Mouse (Mus musculus) layer of hippocampus, postnatal 14 days (tissue): ENCODE data around the gene Cdkl3. TPM values are rescaled to one million over a fixed set of nuclear protein-coding genes. Genes with fewer than 3 reads are reported as not detected.
"Not testable (repeated sequence)": the region's sequence is repeated elsewhere in the genome, so short reads cannot be mapped to it uniquely, and the experiment has no call there.

ENCODE experiments used
- DNase-seq, 2 experiments: peaks; one replicate each; pipeline ENCODE4 v3.0.0; 2021 to 2022; ENCODE audit warnings: low spot score in 2 of 2, mixed read lengths in 1 of 2
- microRNA-seq, 2 experiments: library from miRNA; unstranded; fragments of <30 nt; microRNA quantifications; one replicate each; pipeline ENCODE4 v1.2.0; 2021
- total RNA-seq, 2 experiments: library from RNA; stranded (reverse); gene quantifications; 2 replicates each; pipeline ENCODE4 v1.2.3; 2021

The Cdkl3 gene
- total RNA-seq, 2 experiments from 2014 or later = 20.4 to 20.8 TPM

DNA sequence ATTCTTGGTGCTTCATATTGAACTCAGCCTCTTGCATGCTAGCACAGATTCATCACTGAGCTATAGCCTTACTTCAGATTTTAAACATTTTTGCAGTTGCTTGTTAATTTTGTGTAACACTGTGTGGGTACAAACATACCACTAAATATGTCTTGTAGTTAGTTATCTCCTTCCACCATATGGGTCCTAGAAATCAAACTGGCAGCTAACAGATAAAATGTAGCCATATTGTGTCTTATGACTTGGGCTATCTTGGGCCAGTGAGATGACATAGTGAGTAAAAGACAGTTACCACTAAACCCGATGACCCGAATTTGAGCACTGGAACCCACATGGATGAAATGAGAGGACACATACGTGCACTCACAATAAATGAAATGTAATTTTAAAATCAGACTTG is 111.5 kb downstream of the Cdkl3 start:
- no peak for DNase-seq

DNA sequence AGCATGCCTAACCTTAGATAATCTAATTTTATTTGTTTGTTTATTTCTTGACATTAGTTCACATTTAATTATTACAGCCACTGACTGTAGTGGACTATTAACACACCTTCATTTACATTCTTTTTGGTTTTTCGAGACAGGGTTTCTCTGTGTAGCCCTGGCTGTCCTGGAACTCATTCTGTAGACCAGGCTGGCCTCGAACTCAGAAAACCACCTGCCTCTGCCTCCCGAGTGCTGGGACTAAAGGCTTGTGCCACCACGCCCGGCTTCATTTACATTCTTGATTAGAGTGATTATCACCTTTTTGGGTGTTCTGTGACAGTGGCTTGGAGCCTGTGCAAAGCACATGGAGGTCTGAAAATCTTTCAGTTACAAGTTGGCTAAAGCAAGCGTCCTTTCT is 112.1 kb downstream of the Cdkl3 start:
- DNase-seq = not testable (repeated sequence)

DNA sequence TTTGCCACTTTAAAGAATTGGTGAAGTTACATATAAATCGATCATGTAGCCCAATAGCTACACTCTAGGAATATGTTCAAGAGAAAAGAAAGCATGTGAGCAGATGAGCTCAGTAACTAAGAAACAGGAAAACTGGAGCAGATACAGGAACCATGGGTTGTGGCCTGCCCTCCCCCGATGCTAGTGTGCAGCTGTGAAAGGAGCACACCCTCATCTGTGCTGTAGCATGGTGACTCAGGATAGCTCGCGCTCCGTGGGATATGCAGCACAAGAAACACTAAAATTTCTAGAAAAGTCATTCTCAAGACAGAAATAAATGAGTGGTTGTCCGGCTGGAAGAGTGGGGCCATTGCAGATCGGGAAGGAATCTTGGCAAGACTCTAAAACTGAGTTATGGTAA is 113.1 kb downstream of the Cdkl3 start:
- no peak for DNase-seq

DNA sequence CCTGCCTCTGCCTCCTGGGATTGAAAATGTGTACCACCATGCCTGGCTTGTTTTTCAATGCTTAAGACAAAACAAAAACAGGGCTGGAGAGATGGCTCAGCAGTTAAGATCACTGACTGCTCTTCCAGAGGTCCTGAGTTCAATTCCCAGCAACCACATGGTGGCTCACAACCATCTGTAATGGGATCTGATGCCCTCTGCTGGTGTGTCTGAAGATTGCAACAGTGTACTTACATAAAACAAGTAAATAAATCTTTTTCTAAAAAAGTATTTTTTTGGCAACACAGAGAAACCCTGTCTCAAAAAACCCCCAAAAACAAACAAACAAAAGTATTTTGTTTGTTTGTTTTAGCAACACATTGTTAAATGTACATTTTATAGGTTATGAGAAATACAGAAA is 116.4 kb downstream of the Cdkl3 start:
- DNase-seq = not testable (repeated sequence)

DNA sequence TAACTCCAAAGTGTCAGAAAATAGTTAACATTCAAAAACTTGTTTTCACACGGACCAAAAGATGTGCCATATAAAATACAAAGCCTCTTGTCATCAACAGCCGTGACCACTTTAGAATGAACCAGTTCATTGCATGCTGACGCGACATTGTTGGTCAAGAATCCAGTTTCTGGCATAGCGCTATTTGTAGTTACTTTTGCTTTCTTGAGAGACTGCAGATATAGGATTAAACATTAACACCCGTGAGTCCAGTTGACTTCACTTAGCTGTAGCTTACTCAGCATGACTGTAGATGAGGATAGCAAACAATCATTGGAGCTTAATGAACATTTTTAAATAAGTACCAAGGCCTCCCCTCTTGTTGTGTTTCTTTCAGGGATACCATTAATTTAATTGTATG is 118.0 kb downstream of the Cdkl3 start:
- DNase-seq = no peak

DNA sequence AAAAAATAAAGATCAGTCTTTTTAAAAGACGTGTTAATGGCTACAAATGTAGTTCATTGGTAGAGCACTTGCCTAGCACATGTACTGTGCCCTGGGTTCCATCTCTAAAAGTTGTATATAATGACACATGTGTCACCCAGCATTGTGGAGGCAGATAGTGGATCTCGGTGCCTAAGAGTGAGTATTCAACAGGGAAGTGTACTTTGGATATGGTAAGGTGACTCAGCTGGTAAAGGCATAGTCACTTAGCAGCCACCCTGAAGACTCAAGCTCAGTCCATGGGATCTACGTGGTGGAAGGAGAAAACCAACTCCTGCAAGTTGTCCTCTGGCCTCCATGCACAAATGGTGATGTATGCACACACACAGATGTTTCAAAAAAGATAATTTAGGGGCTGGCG is 120.4 kb downstream of the Cdkl3 start:
- no peak for DNase-seq

DNA sequence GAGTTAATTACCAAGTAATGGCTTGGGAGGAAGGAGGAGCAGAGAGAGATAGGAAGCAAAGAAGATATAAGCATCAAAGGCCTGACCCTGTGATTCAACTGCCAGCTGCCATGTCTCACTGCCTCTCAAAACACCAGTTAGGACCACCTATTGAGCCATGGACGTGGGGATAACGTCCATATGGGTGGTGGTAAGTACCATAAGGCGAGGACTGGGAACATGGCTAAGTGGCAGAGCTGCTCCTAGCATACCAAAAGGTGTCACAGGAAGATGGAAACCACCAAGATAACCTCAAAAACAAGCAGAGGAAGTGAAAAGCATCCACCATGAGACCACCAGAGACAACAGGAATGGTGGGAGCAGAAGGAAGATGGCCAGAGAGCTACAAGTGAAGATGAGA is 123.1 kb downstream of the Cdkl3 start:
- DNase-seq = no peak

DNA sequence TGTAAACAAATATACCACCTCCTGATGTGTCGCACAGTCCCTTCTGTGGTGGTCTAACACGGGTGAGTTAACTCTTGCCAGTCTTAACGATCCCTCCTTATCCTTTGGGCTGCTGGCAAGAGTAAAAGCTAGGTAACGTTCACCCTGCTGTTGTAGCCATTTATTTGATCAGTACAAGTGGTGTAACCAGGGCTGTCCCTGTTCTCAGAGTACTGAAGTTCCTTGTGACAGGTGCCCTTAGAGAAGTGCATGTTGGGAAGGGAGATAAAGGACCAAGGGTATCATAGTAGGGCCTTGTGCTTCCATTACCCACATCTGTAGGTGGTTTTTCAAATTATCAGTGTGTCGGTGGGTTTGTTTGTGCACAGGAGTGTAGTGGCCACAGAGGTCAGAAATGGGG is 123.7 kb downstream of the Cdkl3 start:
- no peak for DNase-seq

DNA sequence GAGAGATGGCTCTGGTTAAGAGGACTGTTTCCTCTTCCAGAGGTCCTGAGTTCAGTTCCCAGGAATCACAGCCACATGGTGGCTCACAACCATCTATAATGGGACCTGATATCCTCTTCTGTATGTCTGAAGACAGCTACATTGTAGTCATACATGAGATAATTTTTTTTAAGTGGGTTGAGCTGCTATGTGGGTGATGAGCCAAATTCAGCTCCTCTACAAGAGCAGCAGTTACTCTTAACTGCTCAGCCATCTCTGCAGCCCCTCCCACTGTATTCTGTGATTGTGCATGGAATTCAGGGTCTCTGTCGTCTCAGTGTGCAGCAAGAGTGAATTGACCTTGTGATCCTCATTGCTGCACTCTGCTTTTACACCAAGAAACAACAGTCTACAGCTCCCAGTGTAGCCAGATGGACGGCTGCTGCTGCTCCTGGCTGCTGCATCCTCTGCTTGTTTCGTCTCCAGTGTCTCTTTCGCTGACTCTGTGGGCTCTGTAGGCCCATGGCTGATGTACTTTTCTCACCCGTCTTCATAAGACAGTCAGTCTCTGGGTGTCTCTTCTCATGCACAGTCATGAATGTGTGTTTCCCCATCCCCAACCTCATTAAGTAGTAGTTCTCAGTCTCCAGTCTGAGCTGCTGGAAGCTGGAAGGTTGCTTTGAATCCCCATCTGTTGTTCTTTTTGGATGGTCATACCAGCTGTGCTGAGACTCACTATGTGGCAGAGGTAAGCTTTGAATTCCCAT is 124.5 kb downstream of the Cdkl3 start:
- peak in 1 of 2 experiments; percentile 42 for DNase-seq

DNA sequence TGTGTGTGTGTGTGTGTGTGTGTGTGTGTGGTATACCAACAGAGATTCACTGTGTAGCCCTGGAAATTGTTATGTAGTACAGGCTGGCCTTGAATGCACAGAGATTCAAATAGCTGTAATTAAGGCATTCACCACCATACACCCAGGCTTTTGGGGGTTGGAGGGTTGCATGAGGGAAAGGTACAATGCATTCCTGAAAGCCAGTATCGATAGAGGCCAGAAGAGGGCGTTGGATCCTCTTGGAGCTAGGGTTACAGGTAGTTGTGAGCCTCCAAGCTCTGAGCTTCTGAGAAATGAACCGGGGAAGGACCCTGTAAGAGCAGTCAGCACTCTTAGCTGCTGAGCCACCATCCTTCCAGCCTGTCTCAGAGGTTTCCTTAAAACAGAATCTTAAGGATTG is 125.2 kb downstream of the Cdkl3 start:
- DNase-seq = no peak

DNA sequence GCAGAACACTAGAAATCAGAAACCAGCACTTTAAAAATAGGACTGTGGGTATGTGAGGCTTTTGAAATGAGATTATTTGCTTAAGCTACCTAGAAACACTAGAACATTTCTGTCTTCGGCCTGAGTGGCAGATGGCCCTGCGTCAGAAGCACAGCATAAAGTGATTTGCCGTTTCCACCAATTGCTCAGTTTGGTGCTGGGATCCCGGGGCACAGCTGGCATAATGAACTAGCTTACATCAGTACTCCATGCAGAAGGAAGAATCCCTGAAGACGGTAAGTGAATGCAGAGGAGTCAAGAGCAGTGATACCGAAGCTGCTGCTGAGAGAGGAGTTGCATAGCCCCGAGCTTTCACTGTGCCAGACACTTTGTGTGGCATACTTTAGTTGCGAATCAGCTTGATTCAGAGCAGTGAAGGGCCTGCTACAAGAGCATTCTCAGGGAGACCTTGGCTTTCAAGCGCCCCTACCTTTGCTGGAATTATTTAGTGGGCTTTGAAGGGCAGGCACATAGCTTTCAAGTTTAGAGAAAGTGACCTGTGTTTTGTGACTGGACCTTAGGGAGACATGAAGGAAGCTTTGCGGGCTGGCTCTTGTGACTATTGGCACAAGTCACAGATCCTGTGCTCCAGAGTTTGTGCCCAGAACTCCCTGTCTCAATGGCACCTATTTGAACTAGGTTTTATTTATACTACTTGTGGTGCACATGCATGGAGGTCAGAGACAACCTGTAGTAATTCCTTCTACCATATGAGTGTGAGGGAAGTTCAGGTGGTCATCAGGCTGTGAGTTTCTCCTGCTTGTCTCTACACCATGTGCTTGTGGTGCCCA is 125.8 kb downstream of the Cdkl3 start:
- peak; percentile 44 to 63 for DNase-seq

DNA sequence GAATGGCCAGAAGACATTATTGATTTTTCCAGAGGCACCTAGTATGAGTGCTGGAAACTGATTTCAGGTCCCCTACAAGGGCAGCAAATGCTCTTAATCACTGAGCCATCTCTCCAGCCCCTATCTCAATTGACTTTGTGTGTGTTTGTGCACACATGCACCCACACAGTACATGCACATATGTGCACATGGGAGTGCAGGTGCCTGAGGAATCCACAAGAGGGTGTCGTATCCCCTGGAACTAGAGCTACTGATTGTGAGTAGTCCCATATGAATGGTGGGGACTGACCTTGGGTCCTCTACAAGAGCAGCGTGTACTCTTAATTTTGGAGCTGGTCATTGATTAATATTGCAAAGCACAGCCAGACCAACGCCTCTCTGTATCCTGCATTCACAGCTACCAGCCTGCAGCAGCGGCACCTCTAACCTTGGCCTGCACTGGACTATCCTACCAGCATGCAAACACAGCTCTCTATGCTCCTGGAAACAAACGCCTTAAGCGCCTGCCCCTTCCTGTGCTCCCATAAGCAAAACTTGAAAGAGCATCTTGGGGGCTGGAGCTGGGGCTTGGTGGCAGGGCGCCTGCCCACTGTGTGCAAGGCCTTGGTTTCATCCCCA is 126.5 kb downstream of the Cdkl3 start:
- no peak for DNase-seq

Small RNAs within 50 kb of the gene (microRNA-seq; reads per million reads assigned to microRNA genes)
- gene Gm24157 (0 to 0.23 reads per million in 2 experiments), gene Mir3061 (19.5 to 20.6 reads per million in 2 experiments)

Other genes with a start within 250 kb of the Cdkl3 start
- gene Sec24a, start 240.6 kb upstream of the Cdkl3 start, total RNA-seq = 10 to 100 TPM; 23.1 to 23.7 TPM
- gene Sar1b, start 240.5 kb upstream of the Cdkl3 start, total RNA-seq = 10 to 100 TPM; 71.8 to 74.5 TPM
- 10 to 100 TPM; 14.5 to 15.0 TPM for gene Jade2, start 146.6 kb upstream of the Cdkl3 start, total RNA-seq
- 10 to 100 TPM; 28.7 to 33.7 TPM for gene Cdkn2aipnl, start 36.6 kb upstream of the Cdkl3 start, total RNA-seq
- 100 to 1,000 TPM; 166 to 171 TPM for gene Ube2b, start 3.5 kb upstream of the Cdkl3 start, total RNA-seq
- 100 to 1,000 TPM; 128 to 136 TPM for gene Ppp2ca, start 94.5 kb downstream of the Cdkl3 start, total RNA-seq
- not detected for gene Olfr1373, start 141.3 kb downstream of the Cdkl3 start, total RNA-seq
- gene Olfr1371, start 209.8 kb downstream of the Cdkl3 start, total RNA-seq = not detected
- gene Skp1a, start 227.8 kb downstream of the Cdkl3 start, total RNA-seq = 100 to 1,000 TPM; 467 to 471 TPM